10 mouse cellular contexts compared by ENCODE assay signal in the genomic region with DNA sequence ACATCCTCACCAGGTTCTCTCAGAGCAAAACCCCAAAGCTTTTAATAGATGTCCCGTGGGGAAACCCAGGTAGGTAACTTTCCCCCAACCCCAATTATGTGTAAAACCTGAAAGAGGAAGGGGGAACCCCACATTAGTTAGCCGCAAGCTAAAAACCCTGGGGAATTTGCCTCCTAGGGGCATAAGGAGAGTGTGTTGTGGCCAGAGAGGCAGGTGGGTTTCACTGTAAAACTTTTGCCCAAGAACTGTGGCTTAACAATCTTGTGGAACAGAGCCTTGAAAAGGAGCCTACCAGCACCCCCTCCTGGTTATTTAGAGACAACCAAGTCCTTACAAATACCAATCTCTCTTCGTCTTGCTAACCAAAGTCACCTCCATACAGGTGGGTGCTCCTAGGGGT. TPM values are rescaled to one million over a fixed set of nuclear protein-coding genes. Genes with fewer than 3 reads are reported as not detected.
A peak's percentile ranks its signal among the peaks of the same experiment; 100 is the strongest.
DNase-seq lines count a peak whose midpoint lies in the region; ATAC-seq and TF ChIP-seq lines count a peak whose summit lies in the region.
"Had no signal": no experiment of that assay in that cellular context is flagged by ENCODE, and none has a peak within 500 bp of the region (broad histone marks: within the 10 kb centered on the region; RNA-seq: fewer than 3 reads in every experiment).

No protein-coding gene starts in this region.

- TF ChIP-seq CTCF in intestine, postnatal 0 days (IDR thresholded peaks at IDR 0.05; ENCODE audit: low read depth), result peak; percentile 54
- TF ChIP-seq CTCF in midbrain, postnatal 0 days (IDR thresholded peaks at IDR 0.05), result peak; percentile 37
- TF ChIP-seq CTCF in MEL (IDR thresholded peaks at IDR 0.05 in 2 of 3, conservative IDR thresholded peaks at IDR 0.05 in 1 of 3; ENCODE audit: control insufficient read depth in 1 of 3, insufficient read depth in 1 of 3, low read depth in 2 of 3, low read length in 3 of 3, poor library complexity in 1 of 3, severe bottlenecking in 1 of 3), result peak in 2 of 3 experiments; percentile 20 to 42; a peak in 2 of 6 replicates

- H3K27me3 ChIP-seq in intestine, postnatal 0 days (replicated peaks; ENCODE audit: control insufficient read depth, insufficient read depth, low read length), result no peaks in the 10 kb centered on the region
- no peaks in the 10 kb centered on the region for H3K27me3 ChIP-seq in intestine, embryonic 16.5 days (replicated peaks; ENCODE audit: control insufficient read depth, insufficient read depth, low read length)
- no peaks in the 10 kb centered on the region for H3K27me3 ChIP-seq in midbrain, postnatal 0 days (ENCODE audit: insufficient read depth, low read length)
- no peaks in the 10 kb centered on the region for H3K27me3 ChIP-seq in midbrain, embryonic 11.5 days (ENCODE audit: control insufficient read depth, insufficient read depth, low read length)
- no peaks in the 10 kb centered on the region for H3K27me3 ChIP-seq in MEL (ENCODE audit: control insufficient read depth in 1 of 2, insufficient read depth in 2 of 2, low read length in 2 of 2)
- H3K27me3 ChIP-seq in neural tube, embryonic 14.5 days (ENCODE audit: control insufficient read depth, insufficient read depth, low read length), result no peaks in the 10 kb centered on the region
- H3K27me3 ChIP-seq: Patski had no signal

- H3K9me3 ChIP-seq in intestine, postnatal 0 days (ENCODE audit: control insufficient read depth), result no peaks in the 10 kb centered on the region
- H3K9me3 ChIP-seq in intestine, embryonic 16.5 days (ENCODE audit: control insufficient read depth, low read length), result no peaks in the 10 kb centered on the region
- no peaks in the 10 kb centered on the region for H3K9me3 ChIP-seq in midbrain, postnatal 0 days (ENCODE audit: low read length)
- no peaks in the 10 kb centered on the region for H3K9me3 ChIP-seq in midbrain, embryonic 11.5 days (ENCODE audit: control insufficient read depth, low read length)
- no peaks in the 10 kb centered on the region for H3K9me3 ChIP-seq in MEL (replicated peaks; ENCODE audit: insufficient read depth, low read length)
- no peaks in the 10 kb centered on the region for H3K9me3 ChIP-seq in neural tube, embryonic 14.5 days (ENCODE audit: control insufficient read depth, low read length)

- no peak for ATAC-seq in intestine, postnatal 0 days
- no peak for ATAC-seq in intestine, embryonic 16.5 days
- no peak for ATAC-seq in midbrain, postnatal 0 days (ENCODE audit: low FRiP score)
- no peak for ATAC-seq in midbrain, embryonic 11.5 days (ENCODE audit: low FRiP score)
- no peak for ATAC-seq in neural tube, embryonic 14.5 days (ENCODE audit: low read depth)
- ATAC-seq: Patski had no signal

- H3K4me1 ChIP-seq in intestine, postnatal 0 days (replicated peaks; ENCODE audit: control insufficient read depth, insufficient read depth, low read length), result peaks cover 2% of the 10 kb centered on the region; the same call in 1 of the 2 replicates
- H3K4me1 ChIP-seq in intestine, embryonic 16.5 days (ENCODE audit: control insufficient read depth, insufficient read depth, low read length), result peaks cover 10% of the 10 kb centered on the region
- no peaks in the 10 kb centered on the region for H3K4me1 ChIP-seq in midbrain, postnatal 0 days (ENCODE audit: insufficient read depth, low read length)
- peaks cover 10% of the 10 kb centered on the region for H3K4me1 ChIP-seq in midbrain, embryonic 11.5 days (ENCODE audit: control insufficient read depth, insufficient read depth, low read length)
- H3K4me1 ChIP-seq in MEL (ENCODE audit: control insufficient read depth in 1 of 2, insufficient read depth in 2 of 2, low read length in 2 of 2), result no peaks in the 10 kb centered on the region; a peak in 2 of 4 replicates
- peaks cover 23% of the 10 kb centered on the region for H3K4me1 ChIP-seq in neural tube, embryonic 14.5 days (ENCODE audit: control insufficient read depth, insufficient read depth, low read length)

- DNase-seq in midbrain, postnatal 0 days (ENCODE audit: low spot score), result no peak
- no peak for DNase-seq in midbrain, embryonic 11.5 days (ENCODE audit: low spot score, missing footprints)
- DNase-seq in MEL (ENCODE audit: low read depth, low spot score), result peak; percentile 51
- DNase-seq in adrenal gland, postnatal 25 days, result no peak
- no peak for DNase-seq in layer of hippocampus, postnatal 14 days (ENCODE audit: low spot score in 2 of 2)
- DNase-seq: cerebellum, postnatal 10 days had no signal

- 82% methylated on average over 3 of the region's 3 CpGs for WGBS in intestine, postnatal 0 days
- 82% methylated on average over 3 of the region's 3 CpGs for WGBS in intestine, embryonic 16.5 days
- WGBS in midbrain, postnatal 0 days, result 86% methylated on average over 3 of the region's 3 CpGs
- 82% methylated on average over 3 of the region's 3 CpGs for WGBS in midbrain, embryonic 11.5 days
- WGBS in neural tube, embryonic 14.5 days, result 75% methylated on average over 3 of the region's 3 CpGs

- no peak overlapping the region for H3K4me3 ChIP-seq in intestine, postnatal 0 days (ENCODE audit: low read depth, low read length)
- H3K4me3 ChIP-seq in intestine, embryonic 16.5 days (ENCODE audit: low read length), result no peak overlapping the region
- H3K4me3 ChIP-seq in midbrain, postnatal 0 days (ENCODE audit: low read depth, low read length), result no peak overlapping the region
- no peak overlapping the region for H3K4me3 ChIP-seq in midbrain, embryonic 11.5 days (ENCODE audit: low read depth, low read length)
- no peak overlapping the region for H3K4me3 ChIP-seq in MEL (ENCODE audit: control insufficient read depth in 1 of 2, insufficient read depth in 1 of 2, low read depth in 2 of 2, low read length in 2 of 2)
- peak overlapping the region; percentile 55 for H3K4me3 ChIP-seq in neural tube, embryonic 14.5 days (ENCODE audit: low read depth, low read length)

- H3K9ac ChIP-seq in intestine, postnatal 0 days (ENCODE audit: low read depth, low read length), result no peak overlapping the region
- H3K9ac ChIP-seq in intestine, embryonic 16.5 days (ENCODE audit: low read depth, low read length), result no peak overlapping the region
- no peak overlapping the region for H3K9ac ChIP-seq in midbrain, postnatal 0 days (replicated peaks; ENCODE audit: low read length, poor library complexity, severe bottlenecking)
- H3K9ac ChIP-seq in midbrain, embryonic 11.5 days (ENCODE audit: low read length), result no peak overlapping the region
- no peak overlapping the region for H3K9ac ChIP-seq in MEL (ENCODE audit: control insufficient read depth, low read depth, low read length, poor library complexity, severe bottlenecking)
- H3K9ac ChIP-seq in neural tube, embryonic 14.5 days (replicated peaks; ENCODE audit: low read depth, low read length), result 0 out of 2 replicates have a peak overlapping the region, but pooled peaks have one; percentile 37

- H3K36me3 ChIP-seq in intestine, postnatal 0 days (ENCODE audit: control insufficient read depth, insufficient read depth), result peaks cover 37% of the 10 kb centered on the region
- H3K36me3 ChIP-seq in intestine, embryonic 16.5 days (ENCODE audit: control insufficient read depth, insufficient read depth, low read length), result peaks cover 15% of the 10 kb centered on the region; the same call in 1 of the 2 replicates
- H3K36me3 ChIP-seq in midbrain, postnatal 0 days (ENCODE audit: insufficient read depth, low read length), result peaks cover 36% of the 10 kb centered on the region
- peaks cover 7% of the 10 kb centered on the region; the same call in 1 of the 2 replicates for H3K36me3 ChIP-seq in midbrain, embryonic 11.5 days (ENCODE audit: control insufficient read depth, insufficient read depth, low read length)
- H3K36me3 ChIP-seq in MEL (ENCODE audit: control insufficient read depth in 1 of 2, insufficient read depth in 2 of 2, low read length in 2 of 2), result peaks cover 5 to 6% of the 10 kb centered on the region in 2 experiments; a peak in 3 of 4 replicates
- peaks cover 33% of the 10 kb centered on the region for H3K36me3 ChIP-seq in neural tube, embryonic 14.5 days (ENCODE audit: control insufficient read depth, insufficient read depth, low read length)

- TF ChIP-seq RAD21 in MEL (IDR thresholded peaks at IDR 0.05; ENCODE audit: low read depth, low read length), result no peak

- H3K4me2 ChIP-seq in intestine, postnatal 0 days (replicated peaks; ENCODE audit: low read depth), result no peak overlapping the region
- H3K4me2 ChIP-seq in intestine, embryonic 16.5 days (ENCODE audit: low read depth, low read length), result no peak overlapping the region
- H3K4me2 ChIP-seq in midbrain, postnatal 0 days (ENCODE audit: low read depth, low read length, poor library complexity, severe bottlenecking), result no peak overlapping the region
- H3K4me2 ChIP-seq in midbrain, embryonic 11.5 days, result no peak overlapping the region
- peak overlapping the region; percentile 83 for H3K4me2 ChIP-seq in neural tube, embryonic 14.5 days (ENCODE audit: low read depth, low read length)

- TF ChIP-seq POLR2A in MEL (IDR thresholded peaks at IDR 0.05; ENCODE audit: control insufficient read depth in 1 of 2, insufficient read depth in 1 of 2, low read depth in 1 of 2, low read length in 2 of 2, poor library complexity in 1 of 2), result no peak

- no peak overlapping the region for H3K27ac ChIP-seq in intestine, postnatal 0 days (ENCODE audit: low read depth, low read length)
- H3K27ac ChIP-seq in intestine, embryonic 16.5 days (ENCODE audit: low read length), result no peak overlapping the region
- H3K27ac ChIP-seq in midbrain, postnatal 0 days (ENCODE audit: low read depth, low read length), result no peak overlapping the region
- H3K27ac ChIP-seq in midbrain, embryonic 11.5 days (ENCODE audit: low read depth, low read length), result no peak overlapping the region
- H3K27ac ChIP-seq in MEL (ENCODE audit: control insufficient read depth, low read depth, low read length), result no peak overlapping the region
- peak overlapping the region; percentile 81 for H3K27ac ChIP-seq in neural tube, embryonic 14.5 days (ENCODE audit: low read depth, low read length)

- peaks cover 7% of the 10 kb centered on the region for H3K79me2 ChIP-seq in MEL (ENCODE audit: control insufficient read depth, insufficient read depth, low read length, poor library complexity)

- TF ChIP-seq EP300 in MEL (IDR thresholded peaks at IDR 0.05; ENCODE audit: low read depth in 1 of 2, low read length in 2 of 2), result no peak

RNA-seq across cellular contexts. Expression of gene Snx11, which starts 2.8 kb away (rescaled TPM):
- polyA plus RNA-seq in intestine, postnatal 0 days (2015; fragmentation: Nextera tagmentation; extraction: Ambion mirVana), result 12.0 and 15.0 TPM in 2 replicates
- polyA plus RNA-seq in intestine, embryonic 16.5 days (2015; fragmentation: Nextera tagmentation; extraction: Ambion mirVana), result 11.8 and 13.1 TPM in 2 replicates
- 61.6 and 61.9 TPM in 2 replicates for total RNA-seq in midbrain, postnatal 0 days (2014; rRNA removed)
- 36.6 and 38.9 TPM in 2 replicates for polyA plus RNA-seq in midbrain, postnatal 0 days (2015; fragmentation: Nextera tagmentation; extraction: Ambion mirVana)
- 15.3 and 18.8 TPM in 2 replicates for polyA plus RNA-seq in midbrain, embryonic 11.5 days (2014; fragmentation: Nextera tagmentation; extraction: Ambion mirVana)
- 33.9 and 43.1 TPM in 2 replicates for total RNA-seq in MEL (2012; rRNA removed)
- 10 to 100 TPM in 1 of 2 experiments, not detected in 1; 33.7 TPM for polyA plus RNA-seq in MEL (2012; ENCODE audit: insufficient read depth in 1 of 2, insufficient read length in 2 of 2, low read depth in 1 of 2, low replicate concordance in 2 of 2, missing spikeins in 1 of 2)
- 43.9 and 51.2 TPM in 2 replicates for polyA plus RNA-seq in neural tube, embryonic 14.5 days (2014; fragmentation: Nextera tagmentation; extraction: Ambion mirVana)
- total RNA-seq in adrenal gland, postnatal 25 days (2021), result 32.1 and 34.6 TPM in 2 replicates
- 10 to 100 TPM; 44.3 to 45.8 TPM for total RNA-seq in layer of hippocampus, postnatal 14 days (2021)

RNA-seq across cellular contexts. Expression of gene Cbx1, which starts 14.4 kb away (rescaled TPM):
- polyA plus RNA-seq in intestine, postnatal 0 days (2015; fragmentation: Nextera tagmentation; extraction: Ambion mirVana), result 39.3 and 41.6 TPM in 2 replicates
- 65.1 and 74.5 TPM in 2 replicates for polyA plus RNA-seq in intestine, embryonic 16.5 days (2015; fragmentation: Nextera tagmentation; extraction: Ambion mirVana)
- total RNA-seq in midbrain, postnatal 0 days (2014; rRNA removed), result 29.0 and 38.1 TPM in 2 replicates
- polyA plus RNA-seq in midbrain, postnatal 0 days (2015; fragmentation: Nextera tagmentation; extraction: Ambion mirVana), result 47.6 and 53.2 TPM in 2 replicates
- polyA plus RNA-seq in midbrain, embryonic 11.5 days (2014; fragmentation: Nextera tagmentation; extraction: Ambion mirVana), result 167 and 169 TPM in 2 replicates
- 132 and 135 TPM in 2 replicates for total RNA-seq in MEL (2012; rRNA removed)
- polyA plus RNA-seq in MEL (2012; ENCODE audit: insufficient read depth in 1 of 2, insufficient read length in 2 of 2, low read depth in 1 of 2, low replicate concordance in 2 of 2, missing spikeins in 1 of 2), result 100 to 1,000 TPM; 152 to 368 TPM
- 62.5 and 66.5 TPM in 2 replicates for polyA plus RNA-seq in neural tube, embryonic 14.5 days (2014; fragmentation: Nextera tagmentation; extraction: Ambion mirVana)
- 78.9 and 98.0 TPM in 2 replicates for total RNA-seq in adrenal gland, postnatal 25 days (2021)
- 10 to 100 TPM; 51.0 to 54.8 TPM for total RNA-seq in layer of hippocampus, postnatal 14 days (2021)

RNA-seq across cellular contexts. Expression of gene Nfe2l1, which starts 55.2 kb away (rescaled TPM):
- 31.6 and 35.0 TPM in 2 replicates for polyA plus RNA-seq in intestine, postnatal 0 days (2015; fragmentation: Nextera tagmentation; extraction: Ambion mirVana)
- 51.7 and 52.5 TPM in 2 replicates for polyA plus RNA-seq in intestine, embryonic 16.5 days (2015; fragmentation: Nextera tagmentation; extraction: Ambion mirVana)
- total RNA-seq in midbrain, postnatal 0 days (2014; rRNA removed), result 86.0 and 88.0 TPM in 2 replicates
- polyA plus RNA-seq in midbrain, postnatal 0 days (2015; fragmentation: Nextera tagmentation; extraction: Ambion mirVana), result 64.5 and 68.9 TPM in 2 replicates
- polyA plus RNA-seq in midbrain, embryonic 11.5 days (2014; fragmentation: Nextera tagmentation; extraction: Ambion mirVana), result 31.7 and 35.2 TPM in 2 replicates
- total RNA-seq in MEL (2012; rRNA removed), result 44.8 and 47.0 TPM in 2 replicates
- 10 to 100 TPM; 37.5 to 66.5 TPM for polyA plus RNA-seq in MEL (2012; ENCODE audit: insufficient read depth in 1 of 2, insufficient read length in 2 of 2, low read depth in 1 of 2, low replicate concordance in 2 of 2, missing spikeins in 1 of 2)
- 39.7 and 51.7 TPM in 2 replicates for polyA plus RNA-seq in neural tube, embryonic 14.5 days (2014; fragmentation: Nextera tagmentation; extraction: Ambion mirVana)
- 492 and 601 TPM in 2 replicates for total RNA-seq in adrenal gland, postnatal 25 days (2021)
- 100 to 1,000 TPM; 185 to 187 TPM for total RNA-seq in layer of hippocampus, postnatal 14 days (2021)
